Mouse (Mus musculus) ES-Bruce4 (cell line): ENCODE results near the gene Asic2. TPM values are rescaled to one million over a fixed set of nuclear protein-coding genes. Genes with fewer than 3 reads are reported as not detected.

Experiments used
- H3K27ac ChIP-seq: 2 replicates; pipeline ENCODE4 v1.5.1; 2012; ENCODE audit warnings: low read length, inconsistent platforms; ENCODE audit not compliant: insufficient read depth
- H3K27me3 ChIP-seq: 2 replicates; pipeline ENCODE4 v1.6.1; 2012; ENCODE audit warnings: mild to moderate bottlenecking, low read length, inconsistent platforms; ENCODE audit not compliant: control insufficient read depth, poor library complexity, insufficient read depth, severe bottlenecking
- H3K36me3 ChIP-seq: 2 replicates; pipeline ENCODE4 v1.6.1; 2012; ENCODE audit warnings: inconsistent platforms, mild to moderate bottlenecking, low read length, moderate library complexity; ENCODE audit not compliant: control insufficient read depth, poor library complexity, insufficient read depth, severe bottlenecking
- H3K4me1 ChIP-seq: one replicate; pipeline ENCODE4 v1.8.1; 2011; ENCODE audit warnings: low read length; ENCODE audit not compliant: control insufficient read depth, insufficient read depth
- H3K4me3 ChIP-seq: 2 replicates; pipeline ENCODE4 v1.5.1; 2011; ENCODE audit warnings: low read depth, mild to moderate bottlenecking, low read length
- H3K9ac ChIP-seq: 2 replicates; pipeline ENCODE4 v1.6.1; 2012; ENCODE audit warnings: low read depth, mild to moderate bottlenecking, inconsistent platforms; ENCODE audit not compliant: poor library complexity, severe bottlenecking
- H3K9me3 ChIP-seq: replicated peaks from 2 replicates; pipeline ENCODE4 v1.6.1; 2012; ENCODE audit warnings: mild to moderate bottlenecking, low read length, inconsistent platforms; ENCODE audit not compliant: control insufficient read depth, poor library complexity, insufficient read depth, severe bottlenecking
- CTCF ChIP-seq: IDR thresholded peaks from one replicate; pipeline ENCODE4 v1.8.1; 2011; ENCODE audit warnings: low read depth, low read length
- EP300 ChIP-seq: IDR thresholded peaks from 2 replicates; pipeline ENCODE4 v1.6.1; 2011; ENCODE audit warnings: low read depth, low read length; ENCODE audit not compliant: insufficient read depth
- POLR2A ChIP-seq: IDR thresholded peaks from one replicate; pipeline ENCODE4 v1.8.1; 2011; ENCODE audit warnings: low read length; ENCODE audit not compliant: insufficient read depth
- polyA plus RNA-seq: library from polyadenylated mRNA; stranded (reverse); fragments of >200 nt; gene quantifications from 2 replicates; pipeline ENCODE4 v1.2.4, GENCODE M21; 2011; ENCODE audit warnings: low read depth; ENCODE audit not compliant: missing spikeins, insufficient read depth, insufficient read length

The Asic2 gene
- polyA plus RNA-seq, 1 experiment = not detected

- H3K9ac ChIP-seq = no peak overlapping the region
- no peaks in the 10 kb centered on the region for H3K9me3 ChIP-seq
- TF ChIP-seq EP300 = no peak
- no peak for TF ChIP-seq POLR2A
- no peak for TF ChIP-seq CTCF
- H3K27ac ChIP-seq = no peak overlapping the region
- no peaks in the 10 kb centered on the region for H3K27me3 ChIP-seq
- H3K36me3 ChIP-seq = no peaks in the 10 kb centered on the region
- no peaks in the 10 kb centered on the region for H3K4me1 ChIP-seq
- H3K4me3 ChIP-seq = no peak overlapping the region
Measured at GRCm38 (mm10) chr11:81083822-81084221, 884.4 kb downstream of the Asic2 start.

- Histone ChIP-seq H3K9me3 (no peaks in the 10 kb centered on the region), H3K36me3 (no peaks in the 10 kb centered on the region), H3K9ac (no peak overlapping the region), H3K4me3 (no peak overlapping the region), H3K4me1 (no peaks in the 10 kb centered on the region), H3K27me3 (no peaks in the 10 kb centered on the region), H3K27ac (no peak overlapping the region)
- TF ChIP-seq POLR2A (no peak), CTCF (no peak), EP300 (no peak)
Measured at GRCm38 (mm10) chr11:81080076-81080805, 888.0 kb downstream of the Asic2 start.

DNA sequence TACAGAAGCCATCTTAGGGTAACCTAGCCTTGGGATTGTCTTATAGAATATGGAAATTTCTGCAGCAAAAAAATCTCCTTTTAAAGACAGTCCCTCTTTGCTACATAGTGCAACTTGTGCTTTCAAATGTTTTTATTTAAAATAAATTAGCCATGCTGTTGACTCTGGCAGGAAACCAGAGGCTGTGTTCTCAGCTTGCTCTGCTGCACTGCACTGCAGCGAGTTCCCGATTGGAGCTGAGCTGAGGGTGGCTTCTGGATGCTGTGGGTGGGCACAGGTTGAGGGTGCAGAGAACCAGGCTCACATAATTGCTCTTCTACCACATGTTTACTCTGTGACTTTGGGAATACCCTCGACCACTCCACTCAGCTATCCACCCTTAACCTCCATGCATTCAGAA is 889.0 kb downstream of the Asic2 start:
- TF ChIP-seq POLR2A (no peak), EP300 (no peak), CTCF (no peak)
- H3K27me3 ChIP-seq = no peaks in the 10 kb centered on the region
- H3K4me3 ChIP-seq = no peak overlapping the region
- no peaks in the 10 kb centered on the region for H3K36me3 ChIP-seq
- H3K9me3 ChIP-seq = no peaks in the 10 kb centered on the region
- H3K27ac ChIP-seq = no peak overlapping the region
- no peak overlapping the region for H3K9ac ChIP-seq
- H3K4me1 ChIP-seq = no peaks in the 10 kb centered on the region

- Histone ChIP-seq H3K4me3 (no peak overlapping the region), H3K27me3 (no peaks in the 10 kb centered on the region; the same call in 1 of the 2 replicates)
- TF ChIP-seq EP300 (no peak), POLR2A (no peak), CTCF (no peak)
Measured at GRCm38 (mm10) chr11:81071836-81072235, 896.4 kb downstream of the Asic2 start.

GRCm38 (mm10) chr11:81065386-81065785 is 902.9 kb downstream of the Asic2 start:
- Histone ChIP-seq H3K4me1 (no peaks in the 10 kb centered on the region), H3K36me3 (no peaks in the 10 kb centered on the region), H3K27me3 (no peaks in the 10 kb centered on the region; the same call in 1 of the 2 replicates), H3K9me3 (no peaks in the 10 kb centered on the region; the same call in 1 of the 2 replicates), H3K27ac (no peak overlapping the region), H3K9ac (no peak overlapping the region), H3K4me3 (no peak overlapping the region)
- TF ChIP-seq POLR2A (no peak), CTCF (no peak), EP300 (no peak)

More at GRCm38 (mm10) chr11:81071836-81072235, 896.4 kb downstream of the Asic2 start:
- no peak overlapping the region for H3K9ac ChIP-seq
- no peaks in the 10 kb centered on the region for H3K4me1 ChIP-seq
- no peak overlapping the region for H3K27ac ChIP-seq
- H3K36me3 ChIP-seq = no peaks in the 10 kb centered on the region
- H3K9me3 ChIP-seq = no peaks in the 10 kb centered on the region; the same call in 1 of the 2 replicates

DNA sequence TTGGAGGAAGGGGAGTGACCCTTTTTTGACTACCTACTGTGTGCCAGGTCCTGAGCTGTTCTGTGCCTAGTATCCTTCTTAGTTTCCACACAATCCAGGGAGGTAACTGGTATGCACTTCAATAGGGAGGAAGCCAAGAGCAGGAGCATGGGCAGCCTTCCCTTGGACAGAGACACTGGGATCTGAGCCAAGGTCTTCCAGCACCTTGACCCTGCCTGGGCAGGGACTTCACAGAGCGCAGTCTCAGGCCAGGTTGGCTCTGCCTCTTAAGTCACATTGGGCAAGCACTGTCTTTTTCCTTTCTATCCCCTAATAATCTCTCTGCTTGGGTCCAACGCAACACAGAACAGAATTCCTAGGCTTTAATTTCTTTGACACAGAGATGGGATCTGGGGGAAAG is 904.3 kb downstream of the Asic2 start:
- Histone ChIP-seq H3K36me3 (no peaks in the 10 kb centered on the region), H3K9ac (no peak overlapping the region), H3K4me1 (no peaks in the 10 kb centered on the region), H3K9me3 (no peaks in the 10 kb centered on the region; the same call in 1 of the 2 replicates), H3K27ac (no peak overlapping the region), H3K27me3 (no peaks in the 10 kb centered on the region), H3K4me3 (no peak overlapping the region)
- TF ChIP-seq CTCF (no peak), POLR2A (no peak)
